Mouse (Mus musculus) adrenal gland, adult 2 months (tissue): ENCODE results near the gene P2ry1. TPM values are rescaled to one million over a fixed set of nuclear protein-coding genes. Genes with fewer than 3 reads are reported as not detected.

Source experiments
- DNase-seq: peaks from one replicate; pipeline ENCODE4 v3.0.0; 2021
- long read RNA-seq: library from polyadenylated mRNA; stranded (forward); transcript quantifications from one replicate; pipeline ENCODE4 v2.0.0, GENCODE M21; 2021
- polyA plus RNA-seq: library from polyadenylated mRNA; depleted of rRNA; stranded (reverse); fragments of >200 nt; gene quantifications from 2 replicates; pipeline ENCODE4 v1.2.3, GENCODE M21; 2012; rRNA removed
- total RNA-seq, 2 experiments: library from RNA; stranded (reverse); gene quantifications; 2 replicates each; pipeline ENCODE4 v1.2.3; 2021

P2ry1 gene
- 1 to 10 TPM; 2.1 to 4.7 TPM for total RNA-seq
- 1.0 and 1.1 TPM in 2 replicates for polyA plus RNA-seq
- long read RNA-seq, partial matches to known transcripts = 0 of 3 reads
- long read RNA-seq, other reads (novel, unspliced or antisense) = 0 of 3 reads

DNA sequence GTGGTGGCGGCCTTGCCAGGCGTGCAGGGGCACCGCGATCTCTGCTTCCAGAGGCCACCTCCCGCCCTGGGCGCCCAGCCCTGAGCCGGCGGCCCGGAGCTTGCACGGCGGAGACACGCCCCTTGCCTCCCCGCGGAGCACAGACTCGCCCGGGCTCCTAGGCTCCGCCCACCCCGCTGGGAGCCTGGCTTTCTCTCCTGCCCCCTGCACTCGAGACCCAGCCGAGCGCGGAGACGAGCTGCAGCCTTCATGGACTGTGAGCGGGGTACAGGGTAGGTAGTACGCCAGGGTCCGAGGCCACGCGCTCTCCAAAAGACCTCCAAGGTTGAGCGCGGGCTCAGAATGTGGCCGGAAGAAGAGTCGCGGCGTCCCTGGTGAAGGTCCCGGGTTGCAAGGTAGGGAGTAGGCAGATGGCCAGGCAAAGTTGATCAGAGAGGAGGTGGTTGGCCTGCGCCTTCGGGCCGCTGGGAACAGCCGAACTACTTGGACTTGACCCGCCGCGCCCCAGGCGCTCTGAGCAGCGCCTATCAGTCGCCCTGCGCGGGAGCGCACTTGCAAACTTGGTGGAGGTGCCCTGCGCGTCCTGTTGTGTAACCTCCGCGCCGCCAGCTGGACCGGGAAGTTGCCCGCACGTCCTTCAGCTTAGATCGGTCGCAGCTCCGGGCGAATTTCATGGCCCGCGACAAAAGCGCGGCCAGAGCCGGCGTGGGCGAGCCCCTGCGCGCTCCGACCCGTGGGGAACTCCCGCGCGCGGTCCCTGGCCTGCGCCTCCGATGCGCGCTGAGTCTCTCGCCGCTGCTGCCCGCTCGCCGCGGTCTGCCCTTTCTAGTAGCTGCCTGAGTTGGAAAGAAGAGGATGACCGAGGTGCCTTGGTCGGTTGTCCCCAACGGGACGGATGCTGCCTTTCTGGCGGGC is at the start of gene P2ry1:
Gene P2ry1, plus strand, starts transcription at position 209 of the 915 bp plus-strand sequence.
- DNase-seq = peak; percentile 90

DNA sequence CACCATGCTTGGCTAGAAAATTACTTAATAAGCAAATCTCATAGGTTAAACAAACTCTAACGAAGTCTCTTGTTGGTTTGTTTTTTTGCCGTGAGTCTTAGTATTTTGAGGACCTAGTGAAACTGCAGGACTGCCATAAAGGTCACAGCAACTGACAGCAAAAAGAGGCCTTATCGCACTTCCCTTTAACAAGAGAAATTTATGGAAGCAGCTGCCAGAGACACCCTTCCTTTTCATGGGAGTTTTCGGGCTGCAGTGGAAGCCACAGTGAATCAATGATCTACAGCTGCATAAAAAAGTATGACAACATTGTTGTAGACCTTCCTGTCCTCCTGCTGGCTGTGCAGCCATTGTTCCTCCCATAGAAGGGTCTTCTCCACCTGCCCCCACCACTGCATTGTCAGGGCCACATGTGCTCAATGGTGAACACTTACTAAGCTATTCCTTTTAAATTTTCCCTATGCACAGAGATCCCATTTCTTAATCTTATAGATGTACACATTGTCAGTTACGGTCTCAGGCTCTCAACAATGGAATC is 49.3 kb upstream of the P2ry1 start:
- DNase-seq = peak; percentile 15

DNA sequence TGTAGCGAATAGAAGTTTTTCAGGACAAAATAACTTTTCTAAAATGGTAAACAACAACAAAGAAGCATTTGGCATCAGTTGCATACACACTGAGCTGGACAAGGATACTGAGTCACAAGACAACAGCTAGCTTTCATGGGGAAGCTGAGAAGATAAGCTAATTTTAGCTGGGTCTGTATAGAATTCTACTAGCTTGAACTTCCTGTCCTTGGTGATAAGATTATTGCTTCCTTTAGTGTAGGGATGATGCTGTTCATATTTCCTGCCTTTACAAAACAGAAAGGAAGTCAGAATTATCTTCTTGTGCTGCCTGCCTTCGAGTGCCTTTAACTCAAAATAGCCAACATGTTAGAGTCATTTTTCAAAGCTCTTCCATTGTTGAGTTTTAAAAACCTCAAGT is 48.5 kb upstream of the P2ry1 start:
- no peak for DNase-seq

DNA sequence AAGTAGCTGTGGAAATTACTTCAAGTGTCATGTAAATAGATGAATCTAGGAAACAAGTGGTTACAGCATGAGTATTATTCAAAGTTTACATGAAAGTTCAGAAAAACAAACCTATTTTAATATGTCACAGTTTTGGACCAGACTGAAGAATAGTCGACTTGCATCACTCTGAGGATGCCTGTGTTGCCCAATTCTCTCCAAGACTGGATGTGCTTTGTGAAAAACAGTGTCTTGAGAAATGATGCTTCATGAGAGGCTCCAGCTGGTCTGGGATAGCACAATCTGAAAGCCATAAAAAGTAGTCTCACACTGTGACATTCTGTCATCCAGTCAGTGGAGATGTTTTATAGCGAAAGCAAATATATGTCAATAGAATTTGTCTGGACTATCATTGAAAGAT is 43.8 kb upstream of the P2ry1 start:
- no peak for DNase-seq

DNA sequence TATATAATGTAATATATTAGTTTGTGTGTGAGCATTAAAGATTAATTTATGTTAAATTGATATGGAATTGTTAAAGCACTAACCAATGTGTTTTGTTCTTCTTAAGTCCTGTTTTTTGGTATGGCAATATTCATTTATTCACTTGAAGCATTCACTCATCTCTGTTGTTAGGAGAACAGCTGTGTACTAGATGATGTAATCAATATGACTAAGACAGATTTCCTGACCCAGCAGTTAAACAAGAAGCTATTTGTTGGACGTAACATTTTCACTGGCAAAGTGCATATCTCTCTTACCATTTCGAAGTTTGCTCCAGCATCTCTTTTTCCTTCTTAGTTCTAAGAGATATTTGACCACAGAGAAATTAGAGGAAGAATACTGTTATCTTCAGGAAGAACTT is 37.5 kb upstream of the P2ry1 start:
- no peak for DNase-seq

DNA sequence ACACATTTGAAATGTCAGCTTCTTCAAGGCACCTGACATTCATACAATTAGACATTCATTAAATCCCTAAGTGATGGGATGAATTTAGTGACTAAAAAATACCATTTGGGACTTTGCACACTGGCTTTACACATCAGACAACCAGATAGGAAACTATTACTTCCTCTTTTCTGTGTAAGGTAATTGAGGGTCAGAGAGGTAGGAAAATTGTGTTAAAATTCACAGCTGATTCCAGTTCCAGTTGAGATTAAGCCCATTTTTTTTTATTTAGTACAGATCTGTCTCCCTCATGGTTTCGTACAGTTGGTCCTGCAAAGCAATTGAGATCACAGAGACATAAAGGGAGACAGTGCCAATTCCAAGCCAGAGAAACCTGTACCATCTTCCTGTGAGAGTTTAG is 27.7 kb upstream of the P2ry1 start:
- no peak for DNase-seq

DNA sequence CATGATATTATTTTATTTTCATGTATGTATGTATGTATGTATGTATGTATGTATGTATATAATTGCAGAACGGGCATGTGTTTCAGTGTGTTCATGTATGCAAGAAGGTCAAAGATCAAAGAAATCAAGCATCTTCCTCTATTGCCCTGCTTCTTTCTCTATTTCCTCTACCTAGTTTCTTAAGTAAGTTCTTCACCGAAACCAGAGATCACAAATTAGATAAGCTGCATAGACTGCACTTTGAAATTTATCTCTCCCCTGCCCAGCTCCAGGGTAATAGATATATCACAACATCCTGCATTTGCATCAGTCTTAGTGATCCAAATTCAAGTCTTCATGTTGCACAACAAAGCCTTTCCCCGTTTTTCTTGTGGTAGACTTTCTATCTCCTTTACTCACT is 20.5 kb upstream of the P2ry1 start:
- no peak for DNase-seq

DNA sequence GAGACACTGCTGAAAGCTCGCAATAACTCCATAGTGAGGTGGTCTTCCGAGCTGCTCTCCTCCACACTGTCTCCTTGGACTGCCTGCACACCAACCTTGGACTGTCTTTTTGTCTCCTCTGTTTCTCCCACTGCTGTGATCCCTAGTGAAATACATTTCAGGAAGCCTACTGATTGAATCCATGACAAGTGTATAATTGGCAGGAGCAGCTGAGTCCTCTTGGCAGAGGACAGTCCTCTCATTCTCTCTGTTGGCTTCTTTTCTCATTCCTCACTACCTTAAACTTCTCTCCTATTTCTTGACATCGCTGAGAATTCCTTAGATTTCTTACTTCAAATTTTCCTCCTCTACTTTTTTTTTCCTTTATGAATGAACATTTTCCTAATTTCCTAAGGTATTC is 4.5 kb upstream of the P2ry1 start:
- DNase-seq = no peak

DNA sequence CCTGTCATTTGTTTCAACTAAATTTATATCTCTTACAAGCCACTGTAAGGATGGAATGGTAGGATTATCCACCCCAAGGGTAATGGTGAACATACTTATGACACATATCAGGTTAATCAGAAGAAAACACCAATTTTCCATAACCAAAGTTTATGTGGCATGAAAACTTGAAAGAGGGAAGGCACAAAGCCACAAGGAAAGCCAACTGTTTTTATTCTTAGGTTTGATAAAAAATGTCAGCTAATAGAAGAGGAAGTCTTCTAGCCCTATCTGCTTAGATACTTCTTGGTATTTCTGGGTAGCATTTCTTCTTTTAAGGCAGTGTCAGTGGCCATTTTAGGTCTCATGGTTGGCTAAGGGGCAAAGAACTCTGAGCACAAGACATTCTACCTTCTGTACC is 2.9 kb upstream of the P2ry1 start:
- no peak for DNase-seq

DNA sequence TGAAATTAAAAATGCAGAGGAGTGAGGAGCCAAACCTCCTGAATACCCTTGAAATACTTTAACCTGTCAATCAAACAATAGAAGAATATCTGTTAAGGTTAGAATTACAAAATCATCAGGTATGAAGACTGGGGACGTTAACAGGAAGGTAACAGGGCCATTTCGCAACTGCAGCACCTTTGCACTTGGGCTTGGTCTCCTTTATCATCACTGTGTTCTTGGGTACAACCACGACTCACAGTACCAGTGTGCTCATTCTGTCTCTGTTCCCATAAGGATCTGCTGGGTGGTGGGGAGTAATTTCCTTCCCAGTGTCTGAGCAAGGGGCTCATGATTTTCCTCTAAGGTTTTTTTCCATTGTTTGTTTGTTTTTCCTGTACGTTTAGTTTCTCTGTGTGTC is 1.8 kb upstream of the P2ry1 start:
- DNase-seq = no peak

DNA sequence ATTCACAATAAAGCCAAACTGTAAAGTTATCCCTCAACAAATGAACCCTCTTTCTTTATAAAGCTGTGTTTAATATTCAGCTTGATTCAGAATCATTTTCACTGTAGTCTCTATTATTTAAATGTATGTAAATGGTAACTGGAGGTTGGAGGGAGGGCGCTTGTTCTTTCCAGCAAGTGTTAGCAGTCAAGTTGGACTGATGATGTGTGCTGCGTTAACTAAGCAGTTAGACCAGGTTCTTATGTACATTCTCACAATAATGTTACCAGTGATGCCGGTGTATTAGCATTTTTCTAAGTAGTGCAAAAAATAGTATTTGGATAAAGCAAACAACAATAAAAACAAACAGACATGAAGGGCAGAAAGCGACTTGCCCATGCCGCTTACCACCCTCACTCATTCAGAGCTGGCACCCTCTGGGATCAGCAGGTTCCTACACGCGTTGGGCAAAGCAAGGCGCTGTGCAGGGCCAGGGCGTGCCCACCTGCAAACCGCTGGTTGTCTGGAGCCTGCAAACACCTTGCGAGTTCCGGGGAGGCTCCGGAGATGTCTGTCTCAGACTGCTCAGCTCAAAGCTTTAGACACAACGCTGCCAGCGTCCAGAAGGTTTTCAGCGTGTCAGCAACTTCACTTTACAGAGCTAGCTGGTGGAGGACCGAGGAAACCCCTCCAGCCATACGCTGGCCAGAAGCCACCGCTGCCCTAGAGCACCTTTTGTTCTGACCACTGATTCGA is 576 bp upstream of the P2ry1 start:
- no peak for DNase-seq

DNA sequence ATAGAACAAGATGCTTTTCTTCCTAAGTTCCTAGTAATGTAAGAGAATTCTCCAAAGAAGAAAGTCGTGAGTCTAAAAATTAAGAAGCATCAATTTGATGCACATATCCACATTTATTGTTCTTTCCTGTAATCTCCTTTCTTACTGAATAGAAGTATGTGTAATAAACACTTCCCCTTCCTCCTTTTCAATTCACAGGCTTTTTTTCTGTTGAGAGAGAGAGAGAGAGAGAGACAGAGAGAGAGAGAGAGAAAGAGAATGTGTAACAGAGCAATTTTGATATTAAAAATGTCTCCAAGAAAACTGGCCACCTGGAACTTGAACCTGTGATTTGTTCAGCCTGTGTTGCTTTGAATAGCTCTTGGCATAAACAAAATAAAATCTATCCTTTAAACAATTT is 2.0 kb downstream of the P2ry1 start:
- no peak for DNase-seq

DNA sequence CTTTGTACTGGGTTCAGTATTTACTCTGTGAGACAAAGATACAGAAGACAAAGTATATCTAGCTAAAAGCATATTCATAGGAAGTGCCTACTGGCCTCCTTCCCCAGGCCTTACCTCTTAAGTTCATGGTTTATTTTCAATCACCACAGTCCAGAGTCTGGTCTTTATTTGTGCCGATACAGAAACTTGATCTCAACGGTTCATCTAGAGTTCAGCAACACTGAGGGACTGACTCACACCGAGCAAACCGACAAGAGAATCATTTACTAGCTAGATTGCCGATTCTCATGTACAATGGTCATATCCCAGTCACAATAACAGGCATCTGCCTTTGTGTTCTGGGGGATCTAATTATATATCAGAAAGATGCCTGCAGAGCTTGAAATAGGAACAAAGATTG is 9.1 kb downstream of the P2ry1 start:
- DNase-seq = no peak

DNA sequence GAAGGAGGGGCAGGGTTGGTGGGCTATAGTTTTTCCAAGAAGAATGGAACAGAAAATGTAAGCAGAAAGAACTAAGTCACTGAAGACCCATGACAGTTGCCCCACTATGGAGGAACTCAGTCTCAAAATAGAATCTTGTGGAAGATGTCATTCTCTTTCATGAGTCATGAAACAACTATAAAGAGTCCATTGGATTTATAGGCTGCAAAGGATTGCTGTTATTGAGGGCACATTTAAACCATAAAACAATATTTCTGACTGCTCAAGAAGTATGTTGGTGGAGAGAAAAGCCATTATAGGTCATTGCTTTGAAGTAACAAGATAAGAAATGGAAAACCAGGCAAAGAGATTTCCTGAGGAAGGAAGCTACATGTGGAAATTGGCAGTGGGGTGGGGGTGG is 10.0 kb downstream of the P2ry1 start:
- DNase-seq = no peak

DNA sequence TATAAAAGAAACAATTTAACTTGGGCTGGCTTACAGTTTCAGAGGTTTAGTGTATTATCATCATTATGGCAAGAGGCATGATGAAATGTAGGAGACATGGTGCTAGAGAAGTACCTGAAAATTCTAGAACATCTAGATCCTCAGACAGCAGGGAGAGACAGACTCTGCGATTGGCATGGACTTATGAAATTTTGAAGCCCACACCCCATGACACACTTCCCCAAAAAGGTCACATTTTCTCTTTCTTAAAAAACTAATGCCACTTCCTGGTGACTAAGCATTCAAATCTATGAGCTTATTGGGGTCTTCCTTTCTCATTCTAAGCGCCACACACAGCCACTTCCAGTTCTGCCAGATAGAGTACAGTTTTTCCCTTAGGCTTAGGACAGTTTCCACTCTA is 14.1 kb downstream of the P2ry1 start:
- no peak for DNase-seq

DNA sequence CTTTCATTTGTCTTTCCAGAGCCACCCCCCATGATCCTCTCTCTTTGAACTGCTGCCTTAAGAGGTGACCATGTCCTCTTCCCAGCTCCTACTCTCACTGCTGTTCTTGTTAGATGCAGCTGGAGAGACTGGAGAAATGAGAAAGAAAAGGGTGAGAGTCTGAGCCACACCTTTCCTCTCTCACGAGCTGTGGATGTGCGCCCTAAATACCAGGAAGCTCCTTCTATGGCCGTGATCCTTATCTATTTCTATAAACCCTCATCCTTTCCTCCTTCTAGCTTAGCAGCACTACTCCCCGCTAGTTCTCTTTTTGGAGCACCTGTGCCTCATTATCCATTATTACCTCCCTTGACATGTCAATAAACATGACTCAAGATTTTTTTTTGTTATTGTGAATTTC is 29.5 kb downstream of the P2ry1 start:
- DNase-seq = no peak

DNA sequence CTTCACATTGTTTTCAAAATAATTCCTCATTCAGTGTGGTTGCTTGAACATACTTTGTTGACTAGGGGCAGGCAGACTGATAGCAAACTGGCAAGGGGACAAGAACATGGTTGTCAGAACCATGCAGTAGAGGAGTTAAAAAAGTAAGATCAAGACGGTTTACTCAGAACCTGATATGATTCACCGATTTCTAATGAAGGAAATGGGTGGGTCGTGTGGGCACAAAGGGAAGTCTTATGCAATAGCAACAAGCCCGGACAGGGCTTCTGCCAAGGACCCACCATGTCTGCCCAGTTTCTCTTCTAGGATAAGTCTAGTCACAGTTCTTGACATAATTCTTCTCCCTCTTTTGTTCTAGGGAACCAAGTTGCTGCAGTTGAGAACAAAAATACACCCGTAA is 33.0 kb downstream of the P2ry1 start:
- no peak for DNase-seq

DNA sequence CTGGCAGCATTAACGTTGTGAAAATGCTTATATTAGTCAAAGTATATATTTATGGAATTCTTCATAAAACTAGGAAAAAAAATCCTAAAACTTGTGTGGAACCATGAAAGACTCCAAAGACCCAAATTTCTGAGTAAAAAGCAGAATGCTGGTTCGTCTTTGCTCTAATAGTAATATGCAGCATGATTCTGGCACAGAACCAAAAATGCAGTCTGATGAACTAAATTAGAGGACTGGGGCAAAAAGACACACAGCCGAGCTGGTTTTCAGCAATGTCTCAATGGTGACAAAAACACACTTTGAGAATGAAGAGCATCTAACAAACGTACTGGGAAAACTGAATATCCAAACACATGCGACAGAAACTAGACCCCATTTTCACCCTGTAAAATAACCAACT is 37.3 kb downstream of the P2ry1 start:
- DNase-seq = no peak

DNA sequence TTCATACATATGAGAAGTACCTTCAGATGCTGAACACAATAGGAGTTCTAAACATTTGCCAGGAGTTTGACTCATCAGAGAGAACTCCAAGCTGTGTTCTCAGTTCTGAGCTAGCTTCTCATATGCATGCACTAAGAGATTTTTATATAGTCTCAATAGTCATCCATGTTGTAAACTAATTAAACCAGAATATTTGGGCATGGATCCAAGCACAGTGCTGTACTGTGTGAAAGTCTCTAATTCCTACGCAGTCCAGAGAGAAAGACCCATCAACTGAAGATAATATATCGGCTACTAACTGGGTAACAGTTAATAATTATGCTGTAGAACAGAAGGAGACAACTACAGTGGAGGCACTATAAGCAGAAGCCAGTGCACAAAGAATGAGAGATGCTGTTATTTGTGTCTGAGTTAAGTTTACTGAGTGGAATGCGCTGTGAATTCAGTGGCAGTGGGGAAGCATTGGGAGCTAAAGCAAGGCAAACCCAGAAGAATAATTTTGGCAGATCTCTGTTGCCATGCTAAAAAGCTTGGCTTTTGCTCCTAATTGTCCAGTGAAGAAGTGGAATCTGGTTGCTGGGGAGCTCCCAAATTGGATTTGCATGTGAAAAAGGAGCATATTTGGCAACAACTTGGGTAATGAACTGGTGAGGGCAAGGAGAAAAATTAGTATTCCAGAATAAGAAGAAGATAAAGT is 47.5 kb downstream of the P2ry1 start:
- no peak for DNase-seq
